Mouse (Mus musculus): Measurements from ENCODE around the gene Capzb.

DNA sequence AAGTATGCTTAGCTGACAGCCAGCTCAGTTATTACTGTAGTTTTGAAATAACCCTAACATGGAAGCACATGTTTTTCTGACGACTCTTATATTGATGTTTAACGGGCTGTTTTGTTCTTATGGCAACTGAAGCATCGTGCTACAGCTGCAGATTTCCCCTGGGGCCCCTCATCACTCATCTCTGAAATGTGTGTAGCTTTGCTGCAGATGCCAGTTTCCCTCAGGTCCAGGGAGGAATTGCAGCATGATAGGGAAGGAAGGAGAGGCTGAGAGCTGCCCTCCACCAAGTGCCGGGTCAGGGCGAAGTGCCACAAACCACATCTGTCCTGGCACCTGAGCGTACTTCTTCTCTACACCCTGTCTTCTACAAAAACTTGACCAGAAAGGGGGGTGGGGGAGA is 47.6 kb downstream of the Capzb start:
- TF ChIP-seq CTCF (IDR thresholded peaks at IDR 0.05; ENCODE audit: borderline replicate concordance, extremely low read depth, insufficient read depth, insufficient read length) (no peak), POLR2A (IDR thresholded peaks at IDR 0.05; ENCODE audit: borderline replicate concordance, extremely low read depth, insufficient read depth, insufficient read length, poor library complexity, severe bottlenecking) (no peak)

Measured in brain, embryonic 14.5 days (tissue).